Mouse (Mus musculus) liver, postnatal 0 days (tissue): ENCODE data around the gene Gm30191.

ENCODE experiments used
- CTCF ChIP-seq: sonication (generic); IDR thresholded peaks from 2 replicates; pipeline ENCODE4 v1.5.1; 2016; ENCODE audit warnings: antibody characterized with exemption, low read depth
- EP300 ChIP-seq: IDR thresholded peaks from 2 replicates; pipeline ENCODE4 v1.6.1; 2016; ENCODE audit warnings: antibody characterized with exemption, low read depth, mild to moderate bottlenecking

GRCm38 (mm10) chr4:134202904-134203303 is 43.8 kb upstream of the Gm30191 start, which contains the start of gene Gm7534:
- TF ChIP-seq EP300 = no peak
- TF ChIP-seq CTCF = no peak
